Mouse (Mus musculus): ENCODE data around the gene Gm45717.
A peak's percentile ranks its signal among the peaks of the same experiment; 100 is the strongest.

The Gm45717 gene

DNA sequence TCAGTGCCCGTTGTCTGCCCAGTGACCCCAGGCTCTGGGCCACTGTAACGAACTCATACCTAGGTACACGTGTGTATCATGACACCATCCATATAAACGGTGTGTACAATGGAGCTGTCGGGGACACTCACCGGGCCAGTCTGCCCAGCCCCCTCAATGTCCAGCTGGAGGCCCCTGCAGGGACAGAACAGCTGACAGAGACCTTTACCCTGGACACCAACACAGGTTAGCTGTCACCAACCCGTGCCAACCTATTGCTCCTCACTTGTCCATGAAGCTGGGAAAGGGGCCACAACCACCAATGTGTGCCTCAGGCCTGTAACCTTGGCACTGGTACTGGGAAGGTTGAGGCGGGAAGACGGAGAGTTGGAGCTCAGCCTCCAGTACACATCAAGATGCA, 13.4 kb downstream of the Gm45717 start:
- no peak for DNase-seq

DNA sequence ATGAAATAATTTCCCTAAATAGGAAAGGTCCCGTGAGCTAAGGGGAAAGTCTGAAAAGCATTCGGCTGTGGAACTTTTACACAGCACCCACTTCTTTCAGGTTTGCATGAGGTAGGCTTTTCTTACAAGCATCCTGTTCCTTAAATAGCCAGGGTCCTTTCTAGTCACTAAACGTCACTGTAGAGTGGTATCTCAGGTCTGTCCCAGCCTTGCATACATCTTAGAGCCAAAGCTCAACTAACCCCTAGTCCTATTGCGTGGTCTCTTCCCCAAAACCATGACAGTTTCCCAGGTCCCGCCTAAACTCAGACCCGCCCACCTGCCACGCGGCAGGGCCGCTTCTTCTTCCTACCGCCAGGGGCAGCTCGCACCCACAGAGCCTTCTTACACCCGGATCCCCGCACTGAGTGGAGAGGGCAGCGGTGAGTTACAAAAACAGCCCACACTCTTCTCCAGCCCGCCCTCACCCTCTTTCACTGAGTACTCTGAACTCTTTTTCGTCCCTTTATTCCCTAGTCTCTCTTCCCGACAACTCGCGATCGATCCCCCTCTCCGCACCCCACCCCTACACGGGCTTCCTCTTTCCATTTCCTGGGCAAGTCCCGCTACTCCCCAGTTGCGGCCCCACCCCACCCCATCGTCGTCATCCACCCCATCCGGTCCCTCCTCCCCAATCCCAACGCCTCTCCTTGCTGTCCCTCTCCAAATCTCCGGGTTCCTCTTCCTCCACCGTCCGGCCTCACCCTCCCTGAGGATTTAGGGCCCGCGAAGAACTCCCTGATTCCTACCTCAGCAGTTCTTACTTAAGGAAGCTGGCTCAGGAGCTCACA, 14.3 kb downstream of the Gm45717 start, which contains the start of gene Pgghg:
Gene Pgghg, plus strand, starts transcription at position 170 of the 830 bp plus-strand sequence.
- DNase-seq = peak; percentile 90

DNA sequence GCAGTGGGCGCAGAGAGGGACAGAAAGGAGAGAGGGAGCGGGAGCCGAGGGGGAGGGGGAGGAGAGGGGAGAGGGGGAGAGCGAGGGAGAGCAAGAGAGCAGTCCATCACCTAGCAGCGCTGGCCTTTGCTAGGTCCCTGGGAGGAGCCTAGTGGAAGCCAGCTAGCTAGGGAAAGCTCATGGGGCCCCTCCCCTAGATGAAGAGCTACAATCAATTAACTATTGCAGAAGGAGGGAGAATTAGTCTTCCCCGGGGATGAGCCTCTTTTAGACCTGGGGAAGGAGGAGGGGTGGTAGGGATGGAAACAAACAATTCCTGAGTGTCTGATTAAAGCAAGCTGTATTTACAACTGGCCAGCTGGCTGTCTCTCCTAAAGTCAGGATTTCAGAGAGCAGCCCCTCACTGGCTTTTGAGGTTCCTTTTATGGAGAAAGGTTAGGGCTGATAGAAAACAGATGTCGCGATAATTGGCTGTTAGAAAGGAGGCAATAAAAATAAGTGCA, 16.0 kb downstream of the Gm45717 start:
- peak; percentile 74 for DNase-seq

DNA sequence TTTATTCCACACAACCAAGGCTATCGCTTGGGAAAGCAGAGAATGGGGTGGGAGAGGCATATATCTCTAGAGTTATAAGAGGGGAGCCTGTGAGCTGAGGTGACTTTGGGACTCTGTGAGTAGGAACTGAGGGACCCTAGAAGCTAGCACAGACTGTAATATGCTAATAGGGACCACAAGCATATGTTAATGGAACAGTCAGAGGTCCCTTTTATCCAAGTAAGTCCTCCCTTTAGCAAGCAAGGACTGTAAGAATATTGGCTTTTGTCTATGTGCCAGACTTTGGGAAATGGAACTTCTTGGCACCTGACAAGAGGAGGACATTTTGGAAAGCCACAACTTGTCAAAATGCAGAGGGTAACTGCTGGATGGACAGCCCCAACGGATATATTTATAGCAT, 16.8 kb downstream of the Gm45717 start:
- DNase-seq = no peak

DNA sequence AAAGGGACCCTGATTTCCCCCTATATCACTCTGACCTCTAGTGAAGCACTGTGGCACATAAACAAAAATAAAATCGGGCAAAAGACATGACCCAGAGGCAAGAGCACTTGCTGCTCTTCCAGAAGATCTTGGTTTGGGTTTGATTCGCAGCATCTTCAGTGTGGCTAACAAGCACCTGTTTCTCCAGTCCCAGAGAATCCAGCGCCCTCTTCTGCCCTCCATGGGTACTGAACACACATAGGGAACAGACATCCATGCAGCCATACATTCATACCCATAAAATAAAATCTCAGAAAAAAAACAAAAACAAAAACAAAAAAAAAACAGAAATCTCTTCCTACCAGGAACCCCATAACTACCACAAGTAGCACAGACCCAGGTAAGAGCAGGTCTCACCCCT, 17.3 kb downstream of the Gm45717 start:
- DNase-seq = no peak

DNA sequence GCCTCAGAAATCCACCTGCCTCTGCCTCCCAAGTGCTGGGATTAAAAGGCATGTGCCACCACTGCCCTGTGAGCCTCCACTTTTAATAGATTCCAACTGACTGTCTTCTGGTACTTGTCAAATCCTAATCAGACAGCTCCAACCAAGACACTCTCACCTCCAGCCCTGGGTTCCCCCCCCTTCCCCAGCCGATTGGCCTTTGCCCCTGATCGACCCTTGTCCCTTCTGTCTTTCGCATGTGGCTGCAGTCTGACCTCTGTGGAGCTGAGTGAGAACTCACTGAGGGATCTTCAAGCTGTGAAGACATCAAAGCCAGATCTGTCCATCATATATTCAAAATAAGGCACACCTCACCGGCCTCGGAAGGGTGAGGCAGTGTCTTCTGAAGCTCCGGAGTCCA, 28.6 kb downstream of the Gm45717 start:
- no peak for DNase-seq

DNA sequence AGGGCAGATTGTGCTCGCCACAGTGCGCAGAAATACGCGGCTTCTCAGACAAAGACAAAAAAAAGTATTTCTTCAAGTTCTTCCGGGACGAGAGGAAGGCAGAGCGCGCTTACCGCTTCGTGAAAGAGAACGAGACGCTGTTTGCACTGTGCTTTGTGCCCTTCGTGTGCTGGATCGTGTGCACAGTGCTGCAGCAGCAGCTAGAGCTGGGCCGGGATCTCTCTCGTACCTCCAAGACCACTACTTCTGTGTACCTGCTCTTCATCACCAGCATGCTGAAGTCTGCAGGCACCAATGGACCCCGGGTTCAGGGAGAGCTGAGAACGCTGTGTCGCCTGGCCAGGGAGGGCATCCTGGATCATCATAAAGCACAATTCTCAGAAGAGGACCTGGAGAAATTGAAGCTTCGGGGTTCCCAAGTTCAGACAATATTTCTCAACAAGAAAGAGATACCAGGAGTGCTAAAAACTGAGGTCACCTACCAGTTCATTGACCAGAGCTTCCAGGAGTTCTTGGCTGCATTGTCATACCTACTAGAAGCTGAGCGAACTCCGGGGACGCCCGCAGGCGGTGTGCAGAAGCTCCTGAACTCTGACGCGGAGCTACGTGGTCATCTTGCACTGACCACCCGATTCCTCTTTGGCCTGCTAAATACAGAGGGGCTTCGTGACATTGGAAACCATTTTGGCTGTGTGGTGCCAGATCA, 32.5 kb downstream of the Gm45717 start:
- DNase-seq = peak; percentile 41

DNA sequence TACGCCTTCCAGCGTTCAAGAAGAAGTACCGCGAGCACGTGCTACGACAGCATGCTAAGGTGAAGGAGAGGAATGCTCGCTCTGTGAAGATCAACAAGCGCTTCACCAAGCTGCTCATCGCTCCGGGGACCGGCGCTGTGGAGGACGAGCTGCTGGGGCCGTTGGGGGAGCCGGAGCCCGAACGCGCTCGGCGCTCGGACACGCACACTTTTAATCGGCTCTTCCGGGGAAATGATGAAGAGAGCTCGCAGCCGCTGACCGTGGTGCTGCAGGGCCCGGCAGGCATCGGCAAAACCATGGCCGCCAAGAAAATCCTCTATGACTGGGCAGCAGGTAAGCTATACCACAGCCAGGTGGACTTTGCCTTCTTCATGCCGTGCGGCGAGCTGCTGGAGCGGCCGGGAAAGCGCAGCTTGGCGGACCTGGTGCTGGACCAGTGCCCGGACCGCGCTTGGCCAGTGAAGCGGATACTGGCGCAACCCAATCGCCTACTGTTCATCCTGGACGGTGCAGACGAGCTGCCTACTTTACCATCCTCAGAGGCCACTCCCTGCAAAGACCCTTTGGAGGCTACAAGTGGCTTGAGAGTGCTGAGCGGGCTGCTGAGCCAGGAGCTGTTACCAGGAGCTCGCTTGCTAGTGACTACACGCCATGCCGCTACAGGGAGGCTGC, 33.2 kb downstream of the Gm45717 start:
- DNase-seq = peak; percentile 64

DNA sequence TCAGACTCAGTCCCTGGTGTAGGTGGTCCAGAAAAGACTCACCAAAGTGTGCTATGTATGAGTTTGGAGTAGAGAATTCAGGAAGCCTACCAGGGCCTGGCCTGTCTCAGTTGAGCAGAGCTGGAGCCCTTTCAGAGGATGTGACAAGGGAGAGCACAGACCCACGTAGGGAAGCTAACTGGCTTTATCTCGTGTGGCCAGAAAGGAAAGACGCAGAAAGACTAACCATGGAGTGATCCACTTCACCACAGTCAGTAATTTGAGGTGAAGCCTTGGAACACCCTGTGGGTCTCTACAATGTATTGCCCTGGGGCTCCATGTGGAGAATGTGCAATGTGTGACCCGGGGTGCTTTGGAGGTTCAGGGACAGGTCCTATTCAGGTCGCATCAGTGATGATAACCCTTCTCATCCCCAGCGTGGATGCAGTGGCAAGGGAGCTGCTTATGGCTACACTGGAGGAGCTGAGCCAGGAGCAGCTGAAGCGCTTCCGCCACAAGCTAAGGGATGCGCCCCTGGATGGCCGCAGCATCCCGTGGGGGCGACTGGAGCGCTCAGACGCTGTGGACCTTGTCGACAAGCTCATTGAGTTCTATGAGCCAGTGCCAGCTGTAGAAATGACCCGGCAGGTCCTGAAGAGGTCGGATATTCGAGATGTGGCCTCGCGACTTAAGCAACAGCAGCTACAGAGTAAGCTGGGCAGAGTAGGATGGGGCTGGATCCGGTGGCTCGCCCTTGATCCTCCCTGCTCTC, 34.3 kb downstream of the Gm45717 start:
- no peak for DNase-seq

DNA sequence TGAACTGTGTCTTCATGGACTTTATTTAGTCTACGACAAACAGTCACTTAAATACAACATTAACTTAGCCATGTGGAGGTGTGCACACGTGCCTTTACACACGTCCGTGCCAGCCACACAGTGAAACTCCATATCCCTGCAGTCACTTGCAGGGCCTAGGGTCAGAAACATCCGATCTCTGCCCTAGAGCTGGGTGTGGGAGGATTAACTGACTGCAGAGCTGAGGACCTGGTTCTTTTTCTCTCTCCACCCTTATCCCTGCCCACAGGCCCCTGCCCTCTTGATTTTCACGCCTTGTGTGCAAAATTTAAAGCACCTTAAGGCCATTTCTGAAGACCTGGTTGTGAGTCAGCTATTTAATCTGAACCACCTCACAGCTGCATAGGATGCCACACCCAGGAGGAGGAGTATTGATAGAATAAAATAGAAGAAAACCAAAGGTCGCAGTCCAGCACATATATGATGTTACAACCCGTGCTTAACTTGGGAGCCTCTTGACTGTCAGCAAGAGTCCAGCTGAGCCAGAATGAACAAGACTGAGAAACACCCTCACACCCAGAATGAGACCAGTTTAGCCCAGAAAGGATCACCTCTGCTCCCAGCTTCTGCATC, 35.2 kb downstream of the Gm45717 start, which contains the start of gene Nlrp6:
Gene Nlrp6, plus strand, starts transcription at position 485 of the 612 bp plus-strand sequence.
- DNase-seq = no peak

DNA sequence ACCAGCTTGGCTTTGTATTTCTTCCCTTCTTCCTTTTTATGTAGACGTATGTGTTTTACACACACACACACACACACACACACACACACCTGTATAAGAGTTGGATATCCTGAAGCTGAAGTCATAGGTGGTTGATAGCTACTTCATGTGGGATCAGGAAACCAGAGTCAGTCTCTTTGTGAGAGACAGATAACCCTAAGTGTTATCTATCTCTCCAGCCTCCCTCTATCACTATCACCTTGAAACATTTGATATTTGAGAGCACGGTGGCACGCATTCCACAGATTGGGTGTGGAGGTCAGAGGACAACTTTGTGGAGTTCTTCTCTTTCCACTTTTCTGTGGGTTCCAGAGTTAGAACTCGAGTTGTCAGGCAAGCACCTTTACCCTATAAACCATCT, 35.8 kb downstream of the Gm45717 start:
- no peak for DNase-seq

DNA sequence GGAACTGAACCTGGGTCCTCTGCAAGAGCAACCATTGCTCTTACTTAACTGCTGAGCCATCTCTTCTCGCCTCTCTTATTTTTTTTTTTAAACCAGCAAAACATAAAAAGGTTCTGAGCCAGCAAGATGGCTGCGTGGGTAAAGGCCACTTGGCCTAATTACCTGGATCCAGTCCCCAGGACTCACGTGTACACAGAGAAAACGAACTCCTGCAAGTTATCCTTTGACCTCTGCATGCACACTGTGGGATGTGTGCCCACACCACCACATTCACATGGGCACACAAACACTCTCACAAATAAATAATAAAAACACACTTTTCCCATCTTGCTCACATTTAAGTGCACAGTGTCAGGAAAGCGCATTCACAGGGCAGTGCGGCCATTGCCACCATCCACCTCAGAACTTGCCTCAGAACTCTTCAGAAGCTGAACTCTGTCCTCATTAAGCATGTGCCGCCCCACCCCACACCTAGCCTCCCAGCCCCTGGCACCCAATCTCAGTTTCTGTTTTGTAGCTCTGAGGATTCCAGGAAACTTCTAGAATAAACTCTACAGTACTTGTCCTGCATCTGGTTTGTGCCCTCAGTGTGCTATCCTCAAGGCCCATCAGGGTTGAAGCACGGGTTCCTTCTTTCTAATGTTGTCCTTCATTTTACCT, 41.6 kb downstream of the Gm45717 start:
- no peak for DNase-seq

DNA sequence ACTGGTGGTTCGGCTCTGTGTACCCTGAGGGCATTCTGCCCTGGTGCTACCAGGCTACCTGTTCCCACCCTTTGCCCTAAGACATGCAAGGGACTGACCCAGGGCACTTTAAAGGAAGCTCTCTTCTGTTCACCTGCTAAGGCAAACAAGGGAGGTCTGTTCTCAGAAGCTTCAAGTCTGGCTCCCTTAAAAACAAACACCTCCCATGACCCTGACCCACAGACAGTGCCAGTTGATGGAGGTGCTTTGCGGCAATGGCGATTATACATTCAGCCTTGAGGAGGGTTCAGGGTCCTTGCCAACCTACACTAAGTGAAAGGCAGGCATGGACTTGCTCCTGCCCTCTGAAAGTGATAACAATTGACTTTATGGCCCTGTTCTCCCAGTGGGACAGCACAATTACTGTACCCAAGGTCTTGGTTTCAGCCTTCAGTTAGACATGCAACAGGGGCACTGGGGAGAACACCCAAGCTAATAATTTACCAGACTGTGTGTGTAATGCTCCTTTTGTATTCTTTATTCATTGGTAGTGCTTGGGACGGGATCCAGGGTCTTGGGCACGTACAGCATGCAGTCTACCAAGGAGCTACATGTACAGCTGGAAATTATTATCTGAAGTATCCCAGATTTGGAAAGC, 42.8 kb downstream of the Gm45717 start:
- DNase-seq = no peak

DNA sequence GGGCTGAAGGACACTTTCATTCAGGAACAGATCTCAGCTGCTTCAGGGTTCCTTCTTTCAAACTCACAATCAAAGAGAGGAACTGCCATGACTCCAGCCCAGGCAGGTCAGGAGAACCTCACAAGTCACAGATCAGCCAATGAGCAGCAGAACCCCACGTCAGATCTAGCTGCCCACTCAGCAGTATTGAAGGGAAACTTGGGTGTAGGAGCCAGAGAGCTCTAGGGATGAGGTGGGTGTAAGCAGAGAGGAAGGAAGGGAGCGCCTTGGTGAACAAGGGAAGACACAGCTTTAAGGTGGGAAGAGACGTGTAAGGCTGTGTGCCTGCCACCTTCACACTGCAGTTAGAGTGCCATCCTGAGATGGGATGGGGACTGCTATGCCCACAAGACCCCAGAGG, 43.4 kb downstream of the Gm45717 start:
- DNase-seq = no peak

DNA sequence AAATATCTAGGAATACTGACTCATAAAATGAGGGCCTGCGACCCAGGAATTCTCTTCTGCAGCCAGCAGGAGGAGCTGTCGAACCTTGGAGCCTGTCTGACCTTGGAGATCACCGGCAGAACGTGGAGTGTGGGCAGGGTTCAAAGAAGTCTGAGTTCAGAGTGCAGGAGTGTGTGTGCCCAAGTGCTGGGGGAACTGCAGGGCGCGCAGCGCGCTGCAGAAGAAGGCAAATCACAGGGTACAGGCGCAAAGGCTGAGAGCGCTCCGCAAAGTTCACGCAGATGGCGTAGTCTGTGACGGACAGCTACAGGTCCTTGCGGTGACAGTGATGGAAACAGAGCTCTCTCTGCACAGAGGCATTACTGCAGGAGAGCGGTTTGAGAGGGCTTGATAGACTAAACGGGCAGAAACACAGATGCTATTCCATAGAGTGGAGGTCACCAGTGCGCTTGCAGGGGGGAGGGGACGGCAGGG, 47.1 kb downstream of the Gm45717 start:
- DNase-seq = peak; percentile 90

DNA sequence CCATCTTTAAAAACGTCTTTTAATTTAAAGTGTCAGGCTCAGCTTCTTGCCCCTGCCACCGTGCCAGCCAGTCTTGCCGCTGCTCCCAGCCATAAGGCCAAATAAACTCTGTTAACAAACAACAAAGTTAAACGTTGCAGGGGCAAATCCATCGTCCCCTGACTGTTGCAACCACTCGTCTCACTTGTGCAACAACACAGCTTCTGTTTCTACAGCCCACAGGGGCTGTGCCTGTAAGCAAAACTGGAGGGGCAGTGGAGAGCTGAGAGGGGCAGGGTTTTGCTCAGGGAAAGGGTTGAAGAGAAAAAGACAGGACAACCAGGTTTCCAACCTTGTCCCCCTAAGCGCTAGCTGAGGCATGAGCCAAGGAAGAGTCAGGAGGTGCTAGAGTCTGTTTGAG, 47.6 kb downstream of the Gm45717 start:
- DNase-seq = no peak

DNA sequence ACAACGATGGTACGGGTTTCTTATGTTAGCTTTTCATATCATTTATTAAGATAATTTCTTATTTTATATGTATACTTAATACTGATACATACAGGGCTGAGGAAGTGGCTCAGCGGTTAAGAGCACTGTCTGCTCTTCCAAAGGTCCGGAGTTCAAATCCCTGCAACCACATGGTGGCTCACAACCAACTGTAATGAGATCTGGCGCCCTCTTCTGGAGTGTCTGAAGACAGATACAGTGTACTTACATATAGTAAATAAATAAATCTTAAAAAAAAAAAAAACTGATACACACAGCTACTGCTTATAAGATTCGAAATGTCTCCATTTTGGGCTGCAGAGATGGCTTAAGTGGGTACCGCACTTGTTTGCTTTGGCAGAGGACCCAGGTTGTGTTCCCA, 48.0 kb downstream of the Gm45717 start:
- DNase-seq = no peak

DNA sequence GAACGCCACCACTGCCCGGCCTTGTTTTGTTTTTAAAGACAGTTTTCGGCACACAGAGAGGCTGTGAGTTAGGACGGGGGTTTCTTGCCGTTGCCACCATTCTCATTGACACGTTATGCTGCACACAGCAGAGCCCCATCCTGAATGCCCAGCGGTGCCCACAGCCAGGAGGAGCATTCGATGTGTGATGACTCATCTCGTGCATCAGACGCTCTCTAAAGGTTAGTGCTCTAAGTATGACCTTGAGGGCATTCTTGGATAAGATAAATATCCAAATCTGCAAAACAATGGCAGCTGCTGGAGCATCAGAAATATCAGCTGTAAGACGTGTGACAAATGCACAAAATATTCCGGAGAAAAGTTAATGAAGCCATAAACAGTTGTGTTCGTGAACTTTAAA, 48.6 kb downstream of the Gm45717 start:
- DNase-seq = no peak

DNA sequence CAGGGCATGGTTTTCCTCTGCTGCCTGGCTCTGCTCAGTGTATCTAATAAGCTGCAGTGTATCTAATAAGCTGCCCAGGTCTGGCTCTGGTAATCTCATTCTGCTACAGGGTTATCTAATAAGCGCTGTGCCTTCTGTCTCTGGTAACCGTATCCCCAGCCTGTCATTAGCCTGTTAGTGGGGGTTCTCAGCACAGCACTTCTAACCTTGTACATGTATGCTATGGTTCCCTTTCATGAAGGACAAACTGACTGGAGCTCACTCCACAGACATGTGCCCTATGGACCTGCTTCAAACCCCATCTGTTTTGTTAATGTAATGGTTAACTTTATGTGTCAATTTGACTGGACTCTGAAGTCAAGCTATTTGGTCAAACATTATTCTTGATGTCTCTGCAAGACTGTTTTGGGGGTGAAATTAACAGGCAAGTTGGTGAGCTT, 50.1 kb downstream of the Gm45717 start:
- DNase-seq = no peak

DNA sequence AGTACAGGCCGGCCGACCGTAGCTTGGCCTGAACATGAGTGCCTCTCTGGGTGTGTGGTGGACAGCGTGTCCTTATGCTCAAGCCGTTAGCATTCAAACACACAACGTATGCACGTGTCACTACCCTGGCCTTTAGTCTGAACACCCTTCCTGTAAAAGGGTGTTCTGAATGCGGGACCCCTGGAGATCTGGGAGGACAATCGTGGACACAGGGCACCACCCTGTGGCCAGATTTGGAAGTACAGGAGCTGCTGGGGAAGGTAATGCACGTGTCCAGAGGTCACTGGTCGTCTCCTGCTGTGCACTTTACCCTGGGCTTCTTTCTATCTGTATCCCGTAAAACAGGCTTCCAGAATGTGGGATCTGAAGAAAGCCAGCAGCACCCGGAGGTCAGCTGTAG, 52.5 kb downstream of the Gm45717 start:
- peak; percentile 77 for DNase-seq
